In genomic region chr6:116110588-116110987, GRCm38 (mm10) we compare ENCODE assay signal across 17 mouse cellular contexts.
"Had no signal": no experiment of that assay in that cellular context is flagged by ENCODE, and none has a peak within 500 bp of the region (broad histone marks: within the 10 kb centered on the region; RNA-seq: fewer than 3 reads in every experiment).

No protein-coding gene starts in this region.

- H3K4me2 ChIP-seq: lung, embryonic 15.5 days; midbrain, embryonic 11.5 days; midbrain, embryonic 13.5 days; midbrain, embryonic 15.5 days; neural tube, embryonic 12.5 days; stomach, embryonic 15.5 days had no signal

- H3K36me3 ChIP-seq: lung, embryonic 15.5 days; midbrain, embryonic 13.5 days; midbrain, embryonic 15.5 days; neural tube, embryonic 12.5 days; stomach, embryonic 15.5 days had no signal

- DNase-seq: lung, adult 2 months; lung, postnatal 14 days; lung, postnatal 36 days; right cerebral cortex, postnatal 14 days; thymus, adult 18-20 months; thymus, postnatal 14 days; thymus, postnatal 36 days had no signal

- H3K4me3 ChIP-seq: lung, embryonic 15.5 days; megakaryocyte, embryonic 14.5 days; midbrain, embryonic 13.5 days; midbrain, embryonic 15.5 days; neural tube, embryonic 12.5 days; stomach, embryonic 15.5 days had no signal

- H3K27me3 ChIP-seq: lung, embryonic 15.5 days; midbrain, embryonic 13.5 days; midbrain, embryonic 15.5 days; neural tube, embryonic 12.5 days; stomach, embryonic 15.5 days had no signal

- H3K9me3 ChIP-seq: lung, embryonic 15.5 days; megakaryocyte, embryonic 14.5 days; midbrain, embryonic 13.5 days; midbrain, embryonic 15.5 days; neural tube, embryonic 12.5 days; stomach, embryonic 15.5 days had no signal

- H3K27ac ChIP-seq: lung, embryonic 15.5 days; macrophage; midbrain, embryonic 13.5 days; midbrain, embryonic 15.5 days; neural tube, embryonic 12.5 days; stomach, embryonic 15.5 days; stomach, postnatal 0 days had no signal

- ATAC-seq: lung, postnatal 0 days; midbrain, embryonic 13.5 days; midbrain, embryonic 15.5 days had no signal

- H3K9ac ChIP-seq: lung, embryonic 15.5 days; midbrain, embryonic 13.5 days; midbrain, embryonic 15.5 days; neural tube, embryonic 12.5 days; stomach, embryonic 15.5 days had no signal
